Mouse (Mus musculus) stomach, postnatal 0 days (tissue): ENCODE data around the gene Ppp1r37. TPM values are rescaled to one million over a fixed set of nuclear protein-coding genes. Genes with fewer than 3 reads are reported as not detected.

Experiments
- ATAC-seq: fragments of 200-750 bp; cut with Nextera tagmentation; 2 replicates; pipeline ENCODE4 v1.8.0; 2017; ENCODE audit not compliant: low FRiP score, low TSS enrichment
- DNase-seq: peaks from one replicate; pipeline ENCODE4 v3.0.0-alpha.2; 2016; ENCODE audit warnings: low spot score
- H3K27ac ChIP-seq: fragments of 300-500 bp; sonication (generic); replicated peaks from 2 replicates; pipeline ENCODE4 v1.5.1; 2014; ENCODE audit warnings: mild to moderate bottlenecking, control low read depth
- H3K27me3 ChIP-seq: fragments of 300-500 bp; sonication (generic); 2 replicates; pipeline ENCODE4 v1.6.1; 2014; ENCODE audit warnings: low read length; ENCODE audit not compliant: control insufficient read depth, insufficient read depth
- H3K36me3 ChIP-seq: fragments of 300-500 bp; sonication (generic); 2 replicates; pipeline ENCODE4 v1.6.1; 2014; ENCODE audit warnings: low read length, mixed read lengths; ENCODE audit not compliant: control insufficient read depth, insufficient read depth
- H3K4me1 ChIP-seq: fragments of 300-500 bp; sonication (generic); replicated peaks from 2 replicates; pipeline ENCODE4 v1.6.1; 2014; ENCODE audit warnings: antibody characterized with exemption; ENCODE audit not compliant: control insufficient read depth, insufficient read depth
- H3K4me2 ChIP-seq: fragments of 300-500 bp; sonication (generic); replicated peaks from 2 replicates; pipeline ENCODE4 v1.6.1; 2014; ENCODE audit warnings: low read depth, mild to moderate bottlenecking, control low read depth, moderate library complexity
- H3K4me3 ChIP-seq: fragments of 300-500 bp; sonication (generic); 2 replicates; pipeline ENCODE4 v1.5.1; 2014; ENCODE audit warnings: low read depth, low read length, control low read depth
- H3K9ac ChIP-seq: fragments of 300-500 bp; sonication (generic); 2 replicates; pipeline ENCODE4 v1.6.1; 2014; ENCODE audit warnings: mild to moderate bottlenecking, low read length, control low read depth, mixed read lengths
- H3K9me3 ChIP-seq: fragments of 300-500 bp; sonication (generic); 2 replicates; pipeline ENCODE4 v1.6.1; 2016; ENCODE audit warnings: low read length; ENCODE audit not compliant: control insufficient read depth
- CTCF ChIP-seq: IDR thresholded peaks from 2 replicates; pipeline ENCODE4 v1.5.1; 2016; ENCODE audit warnings: antibody characterized with exemption, low read depth, mild to moderate bottlenecking, moderate library complexity
- EP300 ChIP-seq: optimal IDR thresholded peaks from 2 replicates; pipeline ENCODE3; 2016; ENCODE audit warnings: antibody characterized with exemption
- WGBS: fragments of 180-500 bp; shearing (Covaris S2); extraction: QIAGEN DNeasy Blood & Tissue Kit; methylation state at CpG from one replicate; pipeline ENCODE4 v1.1.7; 2014; 5-methylcytosine and 5-hydroxymethylcytosine counted together
- polyA plus RNA-seq: library from polyadenylated mRNA; unstranded; fragments of >200 nt; fragmentation: Nextera tagmentation; extraction: Ambion mirVana; gene quantifications from 2 replicates; pipeline ENCODE4 v1.2.1, GENCODE M21; 2015

Gene Ppp1r37
- polyA plus RNA-seq, 1 experiment from 2014 or later, result 16.5 TPM

GRCm38 (mm10) chr7:19506326-19506725 lies 56.5 kb downstream of the Ppp1r37 start:
- 49% methylated on average over 6 of the region's 6 CpGs for WGBS
- H3K9ac ChIP-seq, result no peak overlapping the region
- no peaks in the 10 kb centered on the region for H3K27me3 ChIP-seq
- DNase-seq (no peak), ATAC-seq (no peak)
- no peak overlapping the region for H3K27ac ChIP-seq
- H3K4me3 ChIP-seq, result no peak overlapping the region
- peaks cover 5% of the 10 kb centered on the region; the same call in 1 of the 2 replicates for H3K4me1 ChIP-seq
- no peaks in the 10 kb centered on the region for H3K9me3 ChIP-seq
- H3K4me2 ChIP-seq, result no peak overlapping the region
- H3K36me3 ChIP-seq, result no peaks in the 10 kb centered on the region
- TF ChIP-seq EP300, result no peak
- TF ChIP-seq CTCF, result peak; percentile 60

DNA sequence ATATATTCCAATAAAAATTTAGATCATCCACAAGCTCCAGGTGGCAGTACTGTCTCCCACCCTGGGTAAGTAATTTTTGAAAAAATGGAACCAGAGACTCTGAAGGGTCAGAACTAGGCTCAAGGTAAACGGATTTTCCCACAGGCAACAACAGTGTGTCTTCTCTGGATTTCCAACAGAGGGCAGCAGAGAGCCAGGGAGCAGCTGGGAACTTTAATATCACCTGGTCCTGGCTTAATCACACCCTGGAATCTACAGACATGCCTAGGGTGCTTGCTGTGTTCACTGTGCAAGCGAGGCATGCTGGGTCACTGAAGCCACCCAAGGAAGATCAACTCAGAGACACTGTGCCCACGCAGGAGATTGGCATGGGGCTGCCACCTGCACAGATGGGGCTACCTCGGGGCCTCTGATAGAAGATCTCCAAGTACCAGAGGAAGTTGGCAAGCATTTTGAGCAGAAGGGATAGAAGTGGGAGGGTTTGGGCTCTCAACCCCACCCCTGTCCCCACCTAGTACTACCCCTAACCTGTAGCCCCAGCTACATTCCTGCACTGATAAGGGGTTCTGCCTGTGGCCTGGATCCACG lies 59.3 kb downstream of the Ppp1r37 start:
- TF ChIP-seq EP300 (no peak), CTCF (peak; percentile 92)
- Histone ChIP-seq H3K9ac (no peak overlapping the region), H3K27ac (no peak overlapping the region), H3K9me3 (no peaks in the 10 kb centered on the region), H3K4me2 (no peak overlapping the region), H3K4me3 (no peak overlapping the region), H3K36me3 (no peaks in the 10 kb centered on the region), H3K4me1 (peaks cover 5% of the 10 kb centered on the region; the same call in 1 of the 2 replicates), H3K27me3 (no peaks in the 10 kb centered on the region)
- WGBS, result 23% methylated on average over 5 of the region's 5 CpGs
- ATAC-seq, result peak; percentile 31
- DNase-seq, result peak; percentile 68

- Histone ChIP-seq H3K4me3 (no peak overlapping the region), H3K27ac (no peak overlapping the region), H3K27me3 (no peaks in the 10 kb centered on the region), H3K9ac (no peak overlapping the region), H3K9me3 (no peaks in the 10 kb centered on the region), H3K4me2 (no peak overlapping the region), H3K36me3 (no peaks in the 10 kb centered on the region), H3K4me1 (no peaks in the 10 kb centered on the region)
- DNase-seq (no peak), ATAC-seq (peak; percentile 21; the same call in 1 of the 2 replicates)
- WGBS, result 73% methylated on average over 4 of the region's 4 CpGs
- TF ChIP-seq EP300 (no peak), CTCF (no peak)
Measured at GRCm38 (mm10) chr7:19501658-19502057, 61.2 kb downstream of the Ppp1r37 start.

- no peaks in the 10 kb centered on the region for H3K27me3 ChIP-seq
- no peak overlapping the region for H3K9ac ChIP-seq
- H3K4me1 ChIP-seq, result no peaks in the 10 kb centered on the region
- H3K4me2 ChIP-seq, result no peak overlapping the region
- no peak for TF ChIP-seq CTCF
- TF ChIP-seq EP300, result no peak
- no peaks in the 10 kb centered on the region for H3K36me3 ChIP-seq
- no peak overlapping the region for H3K4me3 ChIP-seq
- DNase-seq (no peak), ATAC-seq (no peak)
- WGBS, result 65% methylated on average over 12 of the region's 12 CpGs
- H3K9me3 ChIP-seq, result no peaks in the 10 kb centered on the region
- H3K27ac ChIP-seq, result no peak overlapping the region
Measured at GRCm38 (mm10) chr7:19500420-19501363, 62.2 kb downstream of the Ppp1r37 start.

GRCm38 (mm10) chr7:19498326-19498725 lies 64.5 kb downstream of the Ppp1r37 start:
- ATAC-seq (no peak), DNase-seq (no peak)
- no peak overlapping the region for H3K27ac ChIP-seq
- no peak overlapping the region for H3K4me3 ChIP-seq
- H3K9ac ChIP-seq, result no peak overlapping the region
- H3K27me3 ChIP-seq, result no peaks in the 10 kb centered on the region
- H3K4me2 ChIP-seq, result no peak overlapping the region
- no peaks in the 10 kb centered on the region for H3K36me3 ChIP-seq
- WGBS, result 51% methylated on average over 4 of the region's 4 CpGs
- TF ChIP-seq EP300, result no peak
- TF ChIP-seq CTCF, result no peak
- no peaks in the 10 kb centered on the region for H3K4me1 ChIP-seq
- H3K9me3 ChIP-seq, result no peaks in the 10 kb centered on the region

GRCm38 (mm10) chr7:19496214-19496555 lies 66.7 kb downstream of the Ppp1r37 start:
- no peaks in the 10 kb centered on the region for H3K9me3 ChIP-seq
- H3K36me3 ChIP-seq, result no peaks in the 10 kb centered on the region
- no peak for DNase-seq
- H3K4me1 ChIP-seq, result no peaks in the 10 kb centered on the region
- H3K27ac ChIP-seq, result no peak overlapping the region
- H3K4me3 ChIP-seq, result no peak overlapping the region
- ATAC-seq, result no peak
- no peak overlapping the region for H3K4me2 ChIP-seq
- 68% methylated on average over 5 of the region's 5 CpGs for WGBS
- H3K9ac ChIP-seq, result no peak overlapping the region
- H3K27me3 ChIP-seq, result 0 out of 2 replicates have a peak, but pooled peaks cover 4% of the 10 kb centered on the region
- no peak for TF ChIP-seq CTCF
